Mouse (Mus musculus) lung, adult 10 weeks (tissue): ENCODE data around the gene Wif1. TPM values are rescaled to one million over a fixed set of nuclear protein-coding genes. Genes with fewer than 3 reads are reported as not detected.

Experiments
- polyA plus RNA-seq: library from polyadenylated mRNA; stranded (reverse); fragments of 350-450 nt; fragmentation: Illumina TruSeq; extraction: RNeasy Lipid Tissue Mini Kit (QIAGEN cat#74804); gene quantifications from one replicate; pipeline ENCODE4 v1.2.3, GENCODE M21; 2014; ENCODE audit warnings: low read depth, low replicate concordance; ENCODE audit not compliant: insufficient read depth

The Wif1 gene
- 2.6 TPM for polyA plus RNA-seq

DNA sequence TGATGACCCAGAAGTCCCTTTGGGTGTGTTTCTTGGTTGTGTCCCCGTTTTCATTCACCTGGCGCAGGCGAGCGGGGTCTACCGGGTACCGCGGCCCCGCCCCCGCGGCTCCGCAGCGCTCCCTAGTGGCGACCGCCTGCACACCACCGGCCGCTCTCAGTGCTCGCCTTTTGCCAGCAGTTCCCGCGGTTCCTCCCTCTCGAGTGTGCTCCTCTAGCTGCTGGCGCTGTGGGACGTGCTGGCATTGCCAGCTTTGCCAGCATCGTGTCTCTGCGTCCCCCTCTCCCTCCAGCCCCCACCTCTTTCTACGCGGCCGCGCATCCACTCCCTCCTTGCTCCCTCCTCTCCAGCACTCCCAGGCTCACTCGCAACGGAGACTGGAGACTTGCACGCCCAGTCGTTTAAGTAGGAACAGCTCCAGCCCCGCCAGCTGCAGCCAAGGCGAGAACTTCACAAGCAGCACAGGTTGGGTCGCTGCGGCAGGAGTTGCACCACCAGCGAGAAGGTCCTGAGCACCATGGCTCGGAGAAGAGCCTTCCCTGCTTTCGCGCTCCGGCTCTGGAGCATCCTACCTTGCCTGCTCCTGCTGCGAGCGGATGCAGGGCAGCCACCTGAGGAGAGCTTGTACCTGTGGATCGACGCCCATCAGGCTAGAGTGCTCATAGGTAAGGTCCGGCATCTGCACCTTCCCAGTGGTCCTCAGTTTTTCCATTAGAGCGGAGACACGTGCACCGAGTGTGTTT lies at the start of gene Wif1:
Gene Wif1 (plus strand): TSS at position 135 of the 743 bp plus-strand sequence.

Other genes with a start within 250 kb of the Wif1 start
- gene Msrb3, start 134.9 kb upstream of the Wif1 start, polyA plus RNA-seq, result 29.4 TPM
- gene Lemd3, start 54.6 kb upstream of the Wif1 start, polyA plus RNA-seq, result 7.8 TPM